Mouse (Mus musculus) MEL (cell line): ENCODE data around the gene Zfp507. TPM values are rescaled to one million over a fixed set of nuclear protein-coding genes. Genes with fewer than 3 reads are reported as not detected.

Experiments
- DNase-seq: peaks from one replicate; pipeline ENCODE4 v3.0.0; 2011; ENCODE audit warnings: low read depth, low spot score
- H3K27ac ChIP-seq: 2 replicates; pipeline ENCODE4 v1.5.1; 2012; ENCODE audit warnings: low read depth, mild to moderate bottlenecking, control low read depth, low read length, moderate library complexity; ENCODE audit not compliant: control insufficient read depth
- H3K27me3 ChIP-seq, 2 experiments: fragments of 150-350 bp in 1 of 2; sonication (generic) in 1 of 2; 2 replicates each; pipeline ENCODE4 v1.6.1; 2012; ENCODE audit warnings: low read length in 2 of 2, mild to moderate bottlenecking in 2 of 2, improper control_type of control experiment in 1 of 2, moderate library complexity in 1 of 2; ENCODE audit not compliant: insufficient read depth in 2 of 2, control insufficient read depth in 1 of 2
- H3K36me3 ChIP-seq, 2 experiments: 2 replicates each; pipeline ENCODE4 v1.6.1; 2012 to 2014; ENCODE audit warnings: low read length in 2 of 2, improper control_type of control experiment in 1 of 2, inconsistent platforms in 1 of 2, mild to moderate bottlenecking in 1 of 2; ENCODE audit not compliant: insufficient read depth in 2 of 2, control insufficient read depth in 1 of 2
- H3K4me1 ChIP-seq, 2 experiments: fragments of 150-350 bp in 1 of 2; sonication (generic) in 1 of 2; 2 replicates each; pipeline ENCODE4 v1.6.1; 2012; ENCODE audit warnings: low read length in 2 of 2, improper control_type of control experiment in 1 of 2, mild to moderate bottlenecking in 1 of 2; ENCODE audit not compliant: insufficient read depth in 2 of 2, control insufficient read depth in 1 of 2
- H3K4me3 ChIP-seq, 2 experiments: fragments of 150-350 bp in 1 of 2; sonication (generic) in 1 of 2; 2 replicates each; pipeline ENCODE4 v1.5.1; 2012; ENCODE audit warnings: low read depth in 2 of 2, low read length in 2 of 2, mild to moderate bottlenecking in 2 of 2, moderate library complexity in 2 of 2, control low read depth in 1 of 2, improper control_type of control experiment in 1 of 2; ENCODE audit not compliant: control insufficient read depth in 1 of 2, insufficient read depth in 1 of 2
- H3K79me2 ChIP-seq: 2 replicates; pipeline ENCODE4 v1.6.1; 2012; ENCODE audit warnings: mild to moderate bottlenecking, low read length, moderate library complexity; ENCODE audit not compliant: control insufficient read depth, poor library complexity, insufficient read depth
- H3K9ac ChIP-seq: 2 replicates; pipeline ENCODE4 v1.6.1; 2012; ENCODE audit warnings: low read depth, mild to moderate bottlenecking, control low read depth, low read length, moderate library complexity; ENCODE audit not compliant: control insufficient read depth, poor library complexity, severe bottlenecking
- H3K9me3 ChIP-seq: fragments of 150-350 bp; sonication (generic); replicated peaks from 2 replicates; pipeline ENCODE4 v1.6.1; 2012; ENCODE audit warnings: mild to moderate bottlenecking, low read length, improper control_type of control experiment, moderate library complexity; ENCODE audit not compliant: insufficient read depth
- CTCF ChIP-seq, 3 experiments: IDR thresholded peaks in 2 of 3; conservative IDR thresholded peaks in 1 of 3; 2 replicates each; pipeline ENCODE4 v1.5.1; 2011 to 2012; ENCODE audit warnings: low read length in 3 of 3, low read depth in 2 of 3, mild to moderate bottlenecking in 2 of 3, improper control_type of control experiment in 1 of 3, inconsistent platforms in 1 of 3, mixed read lengths in 1 of 3, moderate library complexity in 1 of 3; ENCODE audit not compliant: control insufficient read depth in 1 of 3, insufficient read depth in 1 of 3, poor library complexity in 1 of 3, severe bottlenecking in 1 of 3
- E2F4 ChIP-seq: IDR thresholded peaks from 2 replicates; pipeline ENCODE4 v1.6.1; 2011; ENCODE audit warnings: low read depth, low read length, improper control_type of control experiment, borderline replicate concordance
- GABPA ChIP-seq: IDR thresholded peaks from 2 replicates; pipeline ENCODE4 v1.6.1; 2012; ENCODE audit warnings: low read depth, mild to moderate bottlenecking, inconsistent platforms, low read length, improper control_type of control experiment, moderate library complexity
- GATA1 ChIP-seq: IDR thresholded peaks from 2 replicates; pipeline ENCODE4 v1.6.1; 2011; ENCODE audit warnings: low read depth, low read length, improper control_type of control experiment
- KAT2A ChIP-seq: conservative IDR thresholded peaks from 2 replicates; pipeline ENCODE4 v1.6.1; 2012; ENCODE audit warnings: low read depth, low read length, improper control_type of control experiment, inconsistent platforms
- MAX ChIP-seq: IDR thresholded peaks from 2 replicates; pipeline ENCODE4 v1.6.1; 2011; ENCODE audit warnings: low read length, improper control_type of control experiment
- MXI1 ChIP-seq: IDR thresholded peaks from 2 replicates; pipeline ENCODE4 v1.6.1; 2011; ENCODE audit warnings: mild to moderate bottlenecking, low read depth, low read length, improper control_type of control experiment
- MYB ChIP-seq: IDR thresholded peaks from 2 replicates; pipeline ENCODE4 v1.6.1; 2011; ENCODE audit warnings: mild to moderate bottlenecking, low read depth, low read length, improper control_type of control experiment
- NELFE ChIP-seq: IDR thresholded peaks from 2 replicates; pipeline ENCODE4 v1.6.1; 2011; ENCODE audit warnings: low read depth, low read length, improper control_type of control experiment
- POLR2A ChIP-seq, 2 experiments: IDR thresholded peaks; 2 replicates each; pipeline ENCODE4 v1.6.1; 2011 to 2012; ENCODE audit warnings: low read length in 2 of 2, mild to moderate bottlenecking in 2 of 2, control low read depth in 1 of 2, improper control_type of control experiment in 1 of 2, low read depth in 1 of 2, moderate library complexity in 1 of 2; ENCODE audit not compliant: control insufficient read depth in 1 of 2, insufficient read depth in 1 of 2, poor library complexity in 1 of 2
- POLR2AphosphoS2 ChIP-seq: IDR thresholded peaks from 2 replicates; pipeline ENCODE4 v1.6.1; 2011; ENCODE audit warnings: low read length, improper control_type of control experiment
- RAD21 ChIP-seq: IDR thresholded peaks from 2 replicates; pipeline ENCODE4 v1.6.1; 2011; ENCODE audit warnings: mild to moderate bottlenecking, low read depth, low read length, improper control_type of control experiment
- SMC3 ChIP-seq: IDR thresholded peaks from 2 replicates; pipeline ENCODE4 v1.6.1; 2011; ENCODE audit warnings: low read depth, low read length, improper control_type of control experiment
- TAL1 ChIP-seq: IDR thresholded peaks from 2 replicates; pipeline ENCODE4 v1.6.1; 2012; ENCODE audit warnings: mild to moderate bottlenecking, inconsistent platforms, low read length, moderate library complexity, mixed read lengths
- USF2 ChIP-seq, 2 experiments: IDR thresholded peaks; 2 replicates each; pipeline ENCODE4 v1.6.1; 2011 to 2012; ENCODE audit warnings: improper control_type of control experiment in 2 of 2, low read length in 2 of 2, borderline replicate concordance in 1 of 2, inconsistent platforms in 1 of 2, low read depth in 1 of 2, mild to moderate bottlenecking in 1 of 2; ENCODE audit not compliant: insufficient read depth in 1 of 2
- ZMIZ1 ChIP-seq: IDR thresholded peaks from 2 replicates; pipeline ENCODE4 v1.6.1; 2012; ENCODE audit warnings: low read depth, mild to moderate bottlenecking, inconsistent platforms, low read length, improper control_type of control experiment, moderate library complexity
- ZNF384 ChIP-seq: IDR thresholded peaks from 2 replicates; pipeline ENCODE4 v1.6.1; 2012; ENCODE audit warnings: low read depth, mild to moderate bottlenecking, inconsistent platforms, low read length, improper control_type of control experiment
- polyA plus RNA-seq, 2 experiments: library from polyadenylated mRNA; stranded (reverse) in 1 of 2; unstranded in 1 of 2; fragments of >175 nt in 1 of 2; fragments of >200 nt in 1 of 2; gene quantifications; 2 replicates each; pipeline versions ENCODE4 v1.2.1 to v1.2.4; 2012; ENCODE audit warnings: low replicate concordance in 2 of 2, low read depth in 1 of 2; ENCODE audit not compliant: insufficient read length in 2 of 2, insufficient read depth in 1 of 2, missing spikeins in 1 of 2
- total RNA-seq: library from RNA; depleted of rRNA; stranded (reverse); fragments of 300-350 nt; gene quantifications from 2 replicates; pipeline ENCODE4 v1.2.3, GENCODE M21; 2012

Gene Zfp507
- total and polyA plus RNA-seq, 3 experiments, result 16.4 to 67.2 (median 17.7) TPM

- Histone ChIP-seq H3K79me2 (no peaks in the 10 kb centered on the region), H3K4me1 (no peaks in the 10 kb centered on the region), H3K9ac (no peak overlapping the region), H3K4me3 (no peak overlapping the region), H3K36me3 (no peaks in the 10 kb centered on the region), H3K27ac (no peak overlapping the region), H3K27me3 (no peaks in the 10 kb centered on the region), H3K9me3 (no peaks in the 10 kb centered on the region)
- DNase-seq, result no peak
- no peak for TF ChIP-seq MYB
- TF ChIP-seq TAL1, result no peak
- TF ChIP-seq POLR2AphosphoS2, result no peak
- TF ChIP-seq RAD21, result no peak
- TF ChIP-seq USF2 (IDR thresholded peaks at IDR 0.05; ENCODE audit: borderline replicate concordance in 1 of 2, insufficient read depth in 1 of 2, low read depth in 1 of 2, low read length in 2 of 2), result no peak
- no peak for TF ChIP-seq ZMIZ1
- TF ChIP-seq MXI1, result no peak
- no peak for TF ChIP-seq E2F4
- TF ChIP-seq GABPA, result no peak
- TF ChIP-seq KAT2A, result no peak
- TF ChIP-seq NELFE, result no peak
- TF ChIP-seq POLR2A (IDR thresholded peaks at IDR 0.05; ENCODE audit: control insufficient read depth in 1 of 2, insufficient read depth in 1 of 2, low read depth in 1 of 2, low read length in 2 of 2, poor library complexity in 1 of 2), result no peak
- no peak for TF ChIP-seq MAX
These were observed 10.5 kb upstream of the Zfp507 start for GRCm38 (mm10) chr7:35813306-35813705.

- no peak overlapping the region for H3K27ac ChIP-seq
- no peaks in the 10 kb centered on the region for H3K36me3 ChIP-seq
- no peaks in the 10 kb centered on the region for H3K9me3 ChIP-seq
- H3K4me3 ChIP-seq, result no peak overlapping the region
- peak; percentile 39; the same call in 1 of the 2 replicates for TF ChIP-seq SMC3
- peak; percentile 29 to 45 (median 43); a peak in 5 of 6 replicates for TF ChIP-seq CTCF (IDR thresholded peaks at IDR 0.05 in 2 of 3, conservative IDR thresholded peaks at IDR 0.05 in 1 of 3; ENCODE audit: control insufficient read depth in 1 of 3, insufficient read depth in 1 of 3, low read depth in 2 of 3, low read length in 3 of 3, poor library complexity in 1 of 3, severe bottlenecking in 1 of 3)
- TF ChIP-seq POLR2AphosphoS2, result no peak
- no peak for TF ChIP-seq ZNF384
- no peak for TF ChIP-seq RAD21
- TF ChIP-seq ZMIZ1, result no peak
- no peak for TF ChIP-seq GATA1
- DNase-seq, result no peak
- H3K4me1 ChIP-seq, result no peaks in the 10 kb centered on the region
- no peaks in the 10 kb centered on the region for H3K79me2 ChIP-seq
- H3K27me3 ChIP-seq, result no peaks in the 10 kb centered on the region
- H3K9ac ChIP-seq, result no peak overlapping the region
These were observed 7.9 kb upstream of the Zfp507 start for GRCm38 (mm10) chr7:35810736-35811135.
